Mouse (Mus musculus): ENCODE results near the gene Ramac.

Ramac gene

DNA sequence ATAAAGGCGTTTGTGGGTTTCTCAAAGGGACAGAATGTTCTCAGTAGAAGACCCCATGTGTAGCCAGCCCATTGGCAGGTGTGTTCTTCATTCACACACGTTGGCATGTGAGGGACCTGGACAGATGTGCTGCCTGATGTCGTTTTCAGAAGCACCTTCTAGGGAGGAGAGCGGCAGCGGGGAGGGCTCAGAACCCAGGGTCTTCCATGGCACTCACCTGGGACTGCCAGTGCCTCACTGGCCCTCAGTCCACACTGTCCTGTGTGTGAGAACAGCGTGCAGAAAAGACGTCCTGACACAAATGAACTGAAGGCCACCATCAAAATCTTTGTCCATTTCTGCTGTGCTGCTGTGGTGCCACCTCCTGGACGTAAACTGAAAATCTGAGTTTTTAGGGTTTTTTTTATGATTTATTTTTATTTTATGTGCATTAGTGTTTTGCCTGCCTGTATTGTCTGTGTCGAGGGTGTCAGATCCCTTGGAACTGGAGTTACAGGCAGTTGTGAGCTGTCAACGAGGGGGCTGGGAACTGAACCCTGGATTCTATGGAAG lies 15.0 kb downstream of the Ramac start:
- no peak for DNase-seq (ENCODE audit: low read depth)

DNA sequence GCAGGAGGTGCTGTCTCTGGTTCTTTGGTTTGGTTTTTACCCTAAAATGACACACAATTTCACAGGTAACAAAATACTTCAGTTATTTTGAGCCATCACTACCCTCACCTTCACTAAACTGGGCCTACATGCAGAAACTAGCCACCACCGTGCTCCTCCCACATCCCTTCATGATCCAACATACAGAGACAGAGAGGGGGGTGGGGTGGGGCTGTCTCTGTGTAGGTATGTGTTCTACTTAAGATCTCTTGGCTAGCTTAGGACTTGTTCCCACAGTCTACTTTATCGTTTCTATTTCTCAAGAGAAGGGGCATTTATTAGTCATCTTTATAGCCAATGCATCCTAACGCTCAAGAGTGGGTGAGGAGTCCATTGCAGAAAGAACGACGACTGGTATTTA lies 25.8 kb downstream of the Ramac start:
- DNase-seq (ENCODE audit: low read depth), result peak; percentile 39

GRCm38 (mm10) chr7:81789095-81789757 lies 26.5 kb downstream of the Ramac start, which contains the start of gene 3110040N11Rik:
TSS of gene 3110040N11Rik (minus strand) at chr7:81789478.
- DNase-seq (ENCODE audit: low read depth), result peak; percentile 79

- no peak for DNase-seq (ENCODE audit: low read depth)
These were observed 43.3 kb downstream of the Ramac start for GRCm38 (mm10) chr7:81806067-81806466.

Data from c-Kit-positive CD71-positive TER-119-negative erythroid progenitor cells, embryonic 14.5 days (primary cell).